Mouse (Mus musculus) activated CD4-positive, CD25-positive, alpha-beta regulatory T cell, adult 9 weeks (primary cell): ENCODE data around the gene C1rl. TPM values are rescaled to one million over a fixed set of nuclear protein-coding genes. Genes with fewer than 3 reads are reported as not detected.

ENCODE experiments used
- polyA plus RNA-seq: library from polyadenylated mRNA; unstranded; fragments of 100-300 nt; shearing (Covaris generic); gene quantifications from one replicate; pipeline ENCODE4 v1.2.1, GENCODE M21; 2017

The C1rl gene
- polyA plus RNA-seq = not detected

DNA sequence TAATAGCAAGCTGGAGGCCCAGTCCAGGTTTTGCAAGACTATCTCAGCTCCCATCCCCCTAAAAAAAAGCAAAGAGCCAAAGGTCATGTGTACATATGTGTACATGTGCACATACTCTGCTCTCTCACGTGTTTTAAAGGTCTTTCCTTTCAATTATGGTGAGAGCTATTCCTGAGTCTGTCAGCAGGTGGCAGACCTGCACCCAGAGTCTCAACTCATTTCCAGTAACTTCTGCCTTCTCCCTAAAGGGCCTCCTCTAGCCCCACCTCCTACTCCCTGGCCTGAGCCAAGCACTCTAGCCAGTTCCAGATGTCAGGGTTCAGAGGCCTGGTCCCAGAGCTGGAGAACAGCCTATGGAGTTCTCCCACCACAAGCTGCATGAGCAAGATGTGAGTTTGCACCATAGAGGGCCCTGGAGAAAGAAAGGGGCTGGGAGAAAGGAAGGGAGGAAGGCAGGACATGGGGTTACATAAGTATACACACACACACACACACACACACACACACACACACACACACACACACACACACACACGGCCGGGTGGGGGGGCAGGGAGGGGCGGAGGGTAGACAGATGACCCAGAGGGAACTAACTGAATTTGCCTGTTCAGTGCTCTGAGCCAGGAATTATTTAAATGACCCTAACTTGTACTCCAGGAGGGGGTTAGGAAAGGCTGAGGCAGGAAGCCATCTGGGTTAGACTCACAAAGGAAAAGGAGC, at the start of gene C1rl:
Gene C1rl (plus strand): TSS at position 272 of the 720 bp plus-strand sequence.

GRCm38 (mm10) chr6:124464305-124465271, 28.3 kb upstream of the C1rl start, which contains the start of gene Clstn3:
Clstn3 (minus strand) TSS chr6:124464794.

GRCm38 (mm10) chr6:124512355-124512836, 19.5 kb downstream of the C1rl start, which contains the start of gene C1ra:
C1ra (plus strand) TSS chr6:124512405.

DNA sequence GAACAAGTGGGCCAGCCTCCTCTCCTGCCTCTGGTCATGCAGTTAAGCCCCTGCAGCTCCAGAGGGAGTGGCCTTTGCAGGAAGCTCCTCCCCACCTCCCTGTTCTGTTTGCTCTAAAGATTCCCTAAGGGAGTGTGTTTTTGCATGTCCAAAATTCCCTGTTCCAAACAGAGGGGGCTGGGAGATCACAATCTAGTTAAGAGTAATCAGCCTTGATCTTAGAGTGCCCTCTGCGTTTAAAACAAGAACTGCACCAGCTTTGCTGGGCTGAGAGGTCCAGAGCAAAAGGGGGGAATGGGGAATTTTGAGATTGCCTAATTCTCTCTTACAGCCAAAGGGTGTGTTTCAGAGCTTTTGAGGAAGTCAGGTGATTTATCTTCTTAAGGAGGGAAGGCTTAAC, 49.4 kb downstream of the C1rl start, which contains the start of gene C1s1:
Gene C1s1 (minus strand): TSS at position 76 of the 400 bp plus-strand sequence.

Other genes with a start within 250 kb of the C1rl start
- gene Cd163, start 188.5 kb upstream of the C1rl start, polyA plus RNA-seq = 0.66 TPM
- 36.3 TPM for gene Pex5, start 78.0 kb upstream of the C1rl start, polyA plus RNA-seq
- gene Clstn3, start 28.3 kb upstream of the C1rl start, polyA plus RNA-seq = 0.10 TPM
- gene C1ra, start 19.3 kb downstream of the C1rl start, polyA plus RNA-seq = 0.20 TPM
- gene C1s1, start 49.2 kb downstream of the C1rl start, polyA plus RNA-seq = not detected
- not detected for gene C1rb, start 77.2 kb downstream of the C1rl start, polyA plus RNA-seq
- not detected for gene C1s2, start 143.0 kb downstream of the C1rl start, polyA plus RNA-seq
- gene Lpcat3, start 169.9 kb downstream of the C1rl start, polyA plus RNA-seq = 58.7 TPM
- gene Emg1, start 219.1 kb downstream of the C1rl start, polyA plus RNA-seq = 302 TPM
- 191 TPM for gene Phb2, start 219.2 kb downstream of the C1rl start, polyA plus RNA-seq
- 373 TPM for gene Ptpn6, start 245.6 kb downstream of the C1rl start, polyA plus RNA-seq
- 536 TPM for gene Grcc10, start 248.3 kb downstream of the C1rl start, polyA plus RNA-seq